ENCODE assay signal across 25 mouse cellular contexts in genomic region chr11:62891763-62892162, GRCm38 (mm10). TPM values are rescaled to one million over a fixed set of nuclear protein-coding genes. Genes with fewer than 3 reads are reported as not detected.
"Had no signal": no experiment of that assay in that cellular context is flagged by ENCODE, and none has a peak within 500 bp of the region (broad histone marks: within the 10 kb centered on the region; RNA-seq: fewer than 3 reads in every experiment).

No protein-coding gene starts in this region.

- ATAC-seq: liver, embryonic 12.5 days; liver, postnatal 0 days; midbrain, embryonic 13.5 days; midbrain, embryonic 15.5 days; midbrain, embryonic 16.5 days had no signal

- DNase-seq: left cerebral cortex, postnatal 4 days; liver; liver, embryonic 13.5 days; liver, postnatal 0 days; lung, adult 18-20 months; lung, adult 2 months; lung, embryonic 14.5 days; lung, postnatal 10 days; lung, postnatal 14 days; lung, postnatal 36 days; midbrain, embryonic 14.5 days had no signal

RNA-seq across cellular contexts. Expression of gene Fbxw10, which starts 44.9 kb away (rescaled TPM):
- total RNA-seq: liver, adult 2 months had no signal

RNA-seq across cellular contexts. Expression of gene Cdrt4, which starts 59.2 kb away (rescaled TPM):
- total RNA-seq: left cerebral cortex, adult 18-20 months; left cerebral cortex, adult 2 months; left cerebral cortex, adult 8-10 months; left cerebral cortex, postnatal 10 days; left cerebral cortex, postnatal 14 days; left cerebral cortex, postnatal 25 days; left cerebral cortex, postnatal 36 days; left cerebral cortex, postnatal 4 days; liver, adult 2 months; megakaryocyte, adult 5-6 weeks; midbrain, postnatal 0 days had no signal
